Mouse (Mus musculus) midbrain, embryonic 16.5 days (tissue): Measurements from ENCODE around the gene Ddx58. TPM values are rescaled to one million over a fixed set of nuclear protein-coding genes. Genes with fewer than 3 reads are reported as not detected.

Experiments
- ATAC-seq: fragments of 200-750 bp; cut with Nextera tagmentation; 2 replicates; pipeline ENCODE4 v1.8.0; 2017; ENCODE audit warnings: moderate TSS enrichment
- H3K27ac ChIP-seq: fragments of 300-500 bp; sonication (generic); 2 replicates; pipeline ENCODE4 v1.5.1; 2014; ENCODE audit warnings: mild to moderate bottlenecking, low read length, mixed read lengths
- H3K27me3 ChIP-seq: fragments of 300-500 bp; sonication (generic); 2 replicates; pipeline ENCODE4 v1.6.1; 2014; ENCODE audit warnings: low read depth, low read length, mixed read lengths; ENCODE audit not compliant: control insufficient read depth, insufficient read depth
- H3K36me3 ChIP-seq: fragments of 300-500 bp; sonication (generic); 2 replicates; pipeline ENCODE4 v1.6.1; 2014; ENCODE audit warnings: mild to moderate bottlenecking, low read length, moderate library complexity, mixed read lengths; ENCODE audit not compliant: control insufficient read depth, insufficient read depth
- H3K4me1 ChIP-seq: fragments of 300-500 bp; sonication (generic); 2 replicates; pipeline ENCODE4 v1.6.1; 2014; ENCODE audit warnings: mild to moderate bottlenecking, low read length, mixed read lengths; ENCODE audit not compliant: control insufficient read depth, insufficient read depth
- H3K4me2 ChIP-seq: fragments of 300-500 bp; sonication (generic); 2 replicates; pipeline ENCODE4 v1.6.1; 2014; ENCODE audit warnings: mild to moderate bottlenecking, low read length, mixed read lengths
- H3K4me3 ChIP-seq: fragments of 300-500 bp; sonication (generic); 2 replicates; pipeline ENCODE4 v1.5.1; 2014; ENCODE audit warnings: low read depth, mild to moderate bottlenecking, low read length, moderate library complexity, mixed read lengths
- H3K9ac ChIP-seq: fragments of 300-500 bp; sonication (generic); 2 replicates; pipeline ENCODE4 v1.6.1; 2014; ENCODE audit warnings: low read depth, low read length, mixed read lengths
- H3K9me3 ChIP-seq: fragments of 300-500 bp; sonication (generic); replicated peaks from 2 replicates; pipeline ENCODE4 v1.6.1; 2014; ENCODE audit warnings: mild to moderate bottlenecking, low read length, mixed read lengths; ENCODE audit not compliant: control insufficient read depth, poor library complexity, severe bottlenecking
- WGBS: fragments of 180-500 bp; shearing (Covaris S2); extraction: QIAGEN DNeasy Blood & Tissue Kit; methylation state at CpG from one replicate; pipeline ENCODE4 v1.1.7; 2014; 5-methylcytosine and 5-hydroxymethylcytosine counted together
- polyA plus RNA-seq: library from polyadenylated mRNA; unstranded; fragments of >200 nt; fragmentation: Nextera tagmentation; extraction: Ambion mirVana; gene quantifications from 2 replicates; pipeline ENCODE4 v1.2.1, GENCODE M21; 2015

Ddx58 gene
- polyA plus RNA-seq, 1 experiment from 2014 or later: 2.4 TPM

- no peaks in the 10 kb centered on the region for H3K27me3 ChIP-seq
- H3K9ac ChIP-seq: peak overlapping the region; percentile 90
- H3K9me3 ChIP-seq: no peaks in the 10 kb centered on the region
- H3K4me1 ChIP-seq: peaks cover 20% of the 10 kb centered on the region
- H3K36me3 ChIP-seq: no peaks in the 10 kb centered on the region
- ATAC-seq: peak; percentile 81
- H3K4me3 ChIP-seq: peak overlapping the region; percentile 86
- peak overlapping the region; percentile 83 for H3K4me2 ChIP-seq
- H3K27ac ChIP-seq: peak overlapping the region; percentile 97
- WGBS: 2% methylated on average over 48 of the region's 50 CpGs
These were observed 28.7 kb upstream of the Ddx58 start for GRCm38 (mm10) chr4:40268204-40268813.

- H3K4me1 ChIP-seq: peaks cover 20% of the 10 kb centered on the region
- 73% methylated on average over 7 of the region's 7 CpGs for WGBS
These were observed 28.1 kb upstream of the Ddx58 start for GRCm38 (mm10) chr4:40267681-40268080.

GRCm38 (mm10) chr4:40264321-40264720 is 24.7 kb upstream of the Ddx58 start:
- WGBS: 88% methylated on average over 1 of the region's 1 CpGs
- Histone ChIP-seq H3K36me3 (peaks cover 24% of the 10 kb centered on the region), H3K9me3 (no peaks in the 10 kb centered on the region), H3K4me2 (no peak overlapping the region), H3K27ac (no peak overlapping the region), H3K4me3 (no peak overlapping the region), H3K9ac (no peak overlapping the region), H3K27me3 (no peaks in the 10 kb centered on the region), H3K4me1 (peaks cover 18% of the 10 kb centered on the region)
- no peak for ATAC-seq

More at GRCm38 (mm10) chr4:40267681-40268080, 28.1 kb upstream of the Ddx58 start:
- Histone ChIP-seq H3K9ac (peak overlapping the region; percentile 90), H3K9me3 (no peaks in the 10 kb centered on the region), H3K27ac (peak overlapping the region; percentile 97), H3K4me2 (peak overlapping the region; percentile 83), H3K36me3 (peaks cover 3% of the 10 kb centered on the region), H3K27me3 (no peaks in the 10 kb centered on the region), H3K4me3 (peak overlapping the region; percentile 86)
- peak; percentile 9; the same call in 1 of the 2 replicates for ATAC-seq

- no peak overlapping the region for H3K4me2 ChIP-seq
- H3K9me3 ChIP-seq: no peaks in the 10 kb centered on the region
- peaks cover 10% of the 10 kb centered on the region for H3K36me3 ChIP-seq
- no peak for ATAC-seq
- H3K4me1 ChIP-seq: no peaks in the 10 kb centered on the region
- H3K27ac ChIP-seq: no peak overlapping the region
- no peak overlapping the region for H3K9ac ChIP-seq
- no peak overlapping the region for H3K4me3 ChIP-seq
- H3K27me3 ChIP-seq: no peaks in the 10 kb centered on the region
- 90% methylated on average over 8 of the region's 8 CpGs for WGBS
These were observed 14.9 kb upstream of the Ddx58 start for GRCm38 (mm10) chr4:40254385-40255103.

- H3K27ac ChIP-seq: no peak overlapping the region
- no peak overlapping the region for H3K4me3 ChIP-seq
- 83% methylated on average over 2 of the region's 2 CpGs for WGBS
- H3K4me2 ChIP-seq: no peak overlapping the region
- peaks cover 4% of the 10 kb centered on the region for H3K36me3 ChIP-seq
- H3K27me3 ChIP-seq: no peaks in the 10 kb centered on the region
- no peak for ATAC-seq
- H3K4me1 ChIP-seq: no peaks in the 10 kb centered on the region
- no peaks in the 10 kb centered on the region for H3K9me3 ChIP-seq
- no peak overlapping the region for H3K9ac ChIP-seq
These were observed 14.1 kb upstream of the Ddx58 start for GRCm38 (mm10) chr4:40253766-40254165.

GRCm38 (mm10) chr4:40250984-40251383 is 11.4 kb upstream of the Ddx58 start:
- Histone ChIP-seq H3K27ac (no peak overlapping the region), H3K9ac (no peak overlapping the region), H3K9me3 (no peaks in the 10 kb centered on the region), H3K36me3 (no peaks in the 10 kb centered on the region), H3K4me1 (no peaks in the 10 kb centered on the region), H3K4me2 (no peak overlapping the region), H3K27me3 (no peaks in the 10 kb centered on the region), H3K4me3 (no peak overlapping the region)
- WGBS: 94% methylated on average over 5 of the region's 5 CpGs
- no peak for ATAC-seq

GRCm38 (mm10) chr4:40244035-40244434 is 4.4 kb upstream of the Ddx58 start:
- peaks cover 7% of the 10 kb centered on the region; the same call in 1 of the 2 replicates for H3K4me1 ChIP-seq
- no peak for ATAC-seq
- H3K27ac ChIP-seq: no peak overlapping the region
- no peaks in the 10 kb centered on the region for H3K36me3 ChIP-seq
- no peak overlapping the region for H3K4me2 ChIP-seq
- H3K4me3 ChIP-seq: no peak overlapping the region
- 91% methylated on average over 8 of the region's 8 CpGs for WGBS
- no peak overlapping the region for H3K9ac ChIP-seq
- H3K9me3 ChIP-seq: no peaks in the 10 kb centered on the region
- H3K27me3 ChIP-seq: no peaks in the 10 kb centered on the region

GRCm38 (mm10) chr4:40243006-40243405 is 3.4 kb upstream of the Ddx58 start:
- Histone ChIP-seq H3K4me2 (no peak overlapping the region), H3K27ac (no peak overlapping the region), H3K4me1 (peaks cover 14% of the 10 kb centered on the region), H3K27me3 (no peaks in the 10 kb centered on the region), H3K9ac (no peak overlapping the region), H3K4me3 (no peak overlapping the region), H3K36me3 (no peaks in the 10 kb centered on the region), H3K9me3 (no peaks in the 10 kb centered on the region)
- WGBS: 83% methylated on average over 4 of the region's 4 CpGs
- no peak for ATAC-seq

GRCm38 (mm10) chr4:40241928-40242327 is 2.3 kb upstream of the Ddx58 start:
- 56% methylated on average over 6 of the region's 6 CpGs for WGBS
- Histone ChIP-seq H3K27ac (no peak overlapping the region), H3K9me3 (no peaks in the 10 kb centered on the region)

More at GRCm38 (mm10) chr4:40241928-40242327, 2.3 kb upstream of the Ddx58 start:
- Histone ChIP-seq H3K4me2 (no peak overlapping the region), H3K9ac (no peak overlapping the region), H3K36me3 (no peaks in the 10 kb centered on the region), H3K4me3 (no peak overlapping the region), H3K27me3 (no peaks in the 10 kb centered on the region), H3K4me1 (peaks cover 14% of the 10 kb centered on the region)
- no peak for ATAC-seq
